Mouse (Mus musculus) spleen, postnatal 4 days (tissue): ENCODE results near the gene Dock7.
"Not testable (repeated sequence)": the region's sequence is repeated elsewhere in the genome, so short reads cannot be mapped to it uniquely, and the experiment has no call there.

Experiments
- DNase-seq, 2 experiments: peaks; one replicate each; pipeline ENCODE4 v3.0.0; 2022; ENCODE audit warnings: low spot score in 2 of 2

The Dock7 gene

GRCm38 (mm10) chr4:99006319-99006718 is 114.4 kb downstream of the Dock7 start:
- no peak for DNase-seq

GRCm38 (mm10) chr4:99005574-99005973 is 115.1 kb downstream of the Dock7 start:
- DNase-seq = no peak

- no peak for DNase-seq
Measured at GRCm38 (mm10) chr4:98993491-98993890, 127.2 kb downstream of the Dock7 start.

GRCm38 (mm10) chr4:98984701-98985100 is 136.0 kb downstream of the Dock7 start:
- no peak for DNase-seq

GRCm38 (mm10) chr4:98979976-98980375 is 140.7 kb downstream of the Dock7 start:
- DNase-seq = not testable (repeated sequence)

GRCm38 (mm10) chr4:98978693-98979092 is 142.0 kb downstream of the Dock7 start:
- DNase-seq = no peak

GRCm38 (mm10) chr4:98978288-98978687 is 142.4 kb downstream of the Dock7 start:
- DNase-seq = not testable (repeated sequence)

- no peak for DNase-seq
Measured at GRCm38 (mm10) chr4:98975741-98976140, 145.0 kb downstream of the Dock7 start.

GRCm38 (mm10) chr4:98969946-98970345 is 150.8 kb downstream of the Dock7 start:
- no peak for DNase-seq

GRCm38 (mm10) chr4:98960243-98960642 is 160.5 kb downstream of the Dock7 start:
- DNase-seq = no peak

GRCm38 (mm10) chr4:98955986-98956385 is 164.7 kb downstream of the Dock7 start:
- no peak for DNase-seq

GRCm38 (mm10) chr4:98950563-98950962 is 170.2 kb downstream of the Dock7 start:
- DNase-seq = no peak

GRCm38 (mm10) chr4:98938210-98938609 is 182.5 kb downstream of the Dock7 start:
- DNase-seq = not testable (repeated sequence)

- peak in 1 of 2 experiments; percentile 28 for DNase-seq
Measured at GRCm38 (mm10) chr4:98936036-98936435, 184.7 kb downstream of the Dock7 start.

GRCm38 (mm10) chr4:98925250-98925781 is 195.4 kb downstream of the Dock7 start:
- DNase-seq = peak in 1 of 2 experiments; percentile 51

GRCm38 (mm10) chr4:98924906-98925178 is 195.9 kb downstream of the Dock7 start:
- no peak for DNase-seq

GRCm38 (mm10) chr4:98924071-98924905 is 196.4 kb downstream of the Dock7 start:
- DNase-seq = peak in 1 of 2 experiments; percentile 85

- DNase-seq = peak; percentile 81 to 91
Measured at GRCm38 (mm10) chr4:98923568-98924070, 197.1 kb downstream of the Dock7 start, which contains the start of gene Usp1. Usp1 (plus strand) TSS chr4:98923810.

- peak; percentile 94 for DNase-seq
Measured at GRCm38 (mm10) chr4:98922643-98923567, 197.8 kb downstream of the Dock7 start.

- peak in 1 of 2 experiments; percentile 62 for DNase-seq
Measured at GRCm38 (mm10) chr4:98922061-98922642, 198.6 kb downstream of the Dock7 start.

GRCm38 (mm10) chr4:98920896-98921295 is 199.8 kb downstream of the Dock7 start:
- DNase-seq = no peak

GRCm38 (mm10) chr4:98918204-98918603 is 202.5 kb downstream of the Dock7 start:
- peak in 1 of 2 experiments; percentile 32 for DNase-seq
